Mouse (Mus musculus) v-Abl transformed pro-B cells (cell line): ENCODE results near the gene Vegfa.

Experiments used
- in situ Hi-C, 2 experiments: fragments of 400-800 bp; cut with MboI; formaldehyde crosslinking; loops; one replicate each; pipeline ENCODE4 v1.15.1; 2025; ENCODE audit not compliant: unreplicated experiment in 2 of 2

The Vegfa gene

DNA sequence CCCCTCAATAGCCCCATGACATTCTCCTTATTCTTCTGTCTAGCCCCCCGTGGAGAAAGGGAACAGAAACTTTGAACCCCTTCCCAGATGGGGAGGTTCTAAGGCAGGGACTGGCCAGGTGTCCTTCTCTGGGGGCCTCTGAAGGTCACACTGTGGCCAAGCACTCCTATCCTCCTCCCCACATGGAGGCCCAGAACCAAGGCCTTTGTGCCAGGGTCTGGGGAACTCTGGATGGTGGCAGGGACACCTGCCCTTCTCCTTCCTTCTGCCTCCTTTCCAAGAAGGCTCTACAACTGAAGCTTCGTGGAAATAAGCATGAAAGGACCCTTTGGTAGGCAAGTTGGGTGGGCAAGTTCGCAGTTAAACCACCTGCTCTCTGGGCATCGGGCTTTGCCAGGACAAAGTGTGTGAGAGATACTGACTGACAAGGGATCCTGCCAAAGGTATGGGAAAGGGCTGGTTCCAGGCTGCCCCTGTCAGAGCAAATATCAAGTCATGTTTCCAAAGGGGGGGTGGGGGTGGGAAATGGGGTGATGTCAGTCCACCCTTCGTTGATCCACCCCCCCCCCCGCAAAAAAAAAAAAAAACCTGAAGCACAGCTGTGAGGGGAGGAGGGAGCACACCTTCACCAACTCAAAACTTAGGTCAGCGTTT lies 2.5 kb downstream of the Vegfa start:
- in situ Hi-C loops, result loop anchor here (5.0 to 25.0 kb wide), 3 partner anchors 103 to 467 kb away; partner anchors contain the start of genes Hsp90ab1 (in 1 of the 2), Nfkbie (in 1 of the 2) and Slc35b2 (in 1 of the 2)

DNA sequence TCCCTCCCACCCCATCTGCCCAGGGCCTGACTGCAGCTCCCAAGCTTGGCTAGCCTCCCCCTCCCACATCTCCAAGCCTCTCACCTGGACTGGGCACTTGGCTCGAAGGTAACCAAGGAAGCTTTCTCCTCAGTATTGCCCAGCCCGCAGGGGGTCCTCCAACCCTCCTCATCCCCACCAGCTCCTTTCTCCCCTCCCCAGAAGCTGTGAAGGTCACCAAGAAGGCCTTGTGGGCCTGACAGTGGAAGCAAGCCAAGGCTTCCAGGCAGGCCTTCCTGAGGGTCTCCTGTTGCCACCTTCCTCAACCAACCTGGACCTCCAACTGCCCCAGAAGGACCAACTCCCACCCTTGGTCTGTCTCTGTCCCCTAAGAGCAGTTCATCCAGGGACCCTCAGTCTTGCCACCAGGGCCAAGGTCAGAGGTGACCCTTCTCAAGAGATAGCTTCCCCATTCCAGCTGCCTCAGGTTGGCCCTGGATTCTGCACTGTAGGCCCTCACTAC lies 3.1 kb downstream of the Vegfa start:
- in situ Hi-C loops, result loop anchor here in 1 of 2 experiments (25.0 kb wide), 1 partner anchor 467 kb away; the partner anchor contains the start of genes Hsp90ab1, Nfkbie and Slc35b2

DNA sequence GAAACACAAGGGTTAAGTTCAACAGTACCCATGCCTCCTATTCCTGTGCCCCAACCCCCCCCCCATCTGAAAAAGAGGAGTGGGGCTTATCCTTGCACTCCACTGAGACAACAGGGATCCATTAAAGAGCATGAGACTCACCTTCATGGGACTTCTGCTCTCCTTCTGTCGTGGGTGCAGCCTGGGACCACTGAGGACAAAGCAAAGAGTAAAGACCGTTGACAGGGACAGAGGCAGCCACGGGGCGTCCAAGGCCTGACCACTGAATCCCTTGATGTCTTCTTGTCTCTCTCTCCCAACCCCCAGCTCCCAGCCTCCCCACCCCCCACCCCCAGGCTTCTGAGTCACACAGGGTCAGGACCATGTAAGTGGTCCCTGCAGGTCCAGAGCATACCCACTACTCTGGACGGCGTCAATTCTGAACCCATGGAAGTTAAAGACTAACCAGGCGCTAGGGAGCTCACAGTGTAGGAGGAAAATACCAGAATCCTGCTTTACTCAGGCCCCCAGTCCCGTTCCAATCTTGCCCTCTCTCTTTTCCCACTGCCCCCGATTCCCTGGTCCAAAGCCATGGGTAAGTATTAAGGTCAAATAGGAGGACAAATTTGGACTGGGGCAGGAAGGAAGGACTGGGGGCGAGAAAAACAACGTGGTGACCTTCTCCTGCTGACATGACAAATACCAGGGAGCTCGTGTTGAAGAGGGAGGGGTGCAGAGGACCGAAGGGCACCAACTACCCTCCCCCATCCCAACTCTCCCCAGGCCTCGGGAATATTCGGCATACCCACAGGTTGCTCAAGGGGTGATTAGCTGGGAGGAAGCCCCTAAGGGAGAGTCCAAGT lies 3.7 kb downstream of the Vegfa start:
- in situ Hi-C loops, result loop anchor here in 1 of 2 experiments (25.0 kb wide), 1 partner anchor 466 kb away; the partner anchor contains the start of genes Hsp90ab1, Nfkbie and Slc35b2

DNA sequence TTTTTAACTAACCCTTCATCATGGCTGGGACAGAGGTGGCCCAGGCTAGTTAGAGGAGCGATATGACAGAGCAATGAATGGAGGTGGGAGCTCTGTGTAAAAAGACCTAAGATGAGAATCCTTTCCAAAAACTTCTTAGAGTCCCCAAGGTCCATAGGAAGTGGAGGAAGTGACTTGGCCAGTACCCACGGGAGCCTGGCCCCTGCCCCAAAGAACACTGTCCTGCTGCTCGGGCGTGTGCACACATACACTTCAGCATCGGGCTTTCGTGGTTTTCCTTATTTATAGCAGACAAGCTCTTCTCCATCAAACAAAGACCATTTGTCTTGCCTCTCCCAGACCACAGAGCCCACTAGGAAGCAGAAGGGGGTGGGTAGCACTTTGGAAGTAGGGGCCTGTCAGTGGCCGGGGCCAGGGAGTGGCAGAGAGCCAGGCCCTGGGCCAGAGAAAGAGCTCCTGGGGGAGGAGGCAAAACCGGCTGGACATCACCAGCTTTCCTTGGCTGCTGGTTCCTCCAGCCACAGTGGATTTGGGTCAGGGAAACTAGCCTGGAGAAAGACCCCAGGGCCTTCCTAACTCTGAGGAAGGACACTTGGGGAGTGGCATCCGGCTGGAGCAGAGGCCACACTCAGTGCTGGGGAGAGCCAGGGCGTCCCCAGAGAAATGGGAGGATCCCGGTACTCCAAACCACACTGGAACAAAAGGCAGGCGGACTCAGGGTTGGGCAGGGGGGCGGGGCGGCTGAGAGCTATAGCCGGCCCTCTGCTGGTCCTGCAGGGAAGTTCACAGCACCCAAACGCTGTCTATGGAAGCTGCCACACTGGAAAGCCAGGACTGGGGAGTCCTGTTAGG lies 4.9 kb downstream of the Vegfa start:
- in situ Hi-C loops, result loop anchor here in 1 of 2 experiments (25.0 kb wide), 1 partner anchor 465 kb away; the partner anchor contains the start of genes Hsp90ab1, Nfkbie and Slc35b2

DNA sequence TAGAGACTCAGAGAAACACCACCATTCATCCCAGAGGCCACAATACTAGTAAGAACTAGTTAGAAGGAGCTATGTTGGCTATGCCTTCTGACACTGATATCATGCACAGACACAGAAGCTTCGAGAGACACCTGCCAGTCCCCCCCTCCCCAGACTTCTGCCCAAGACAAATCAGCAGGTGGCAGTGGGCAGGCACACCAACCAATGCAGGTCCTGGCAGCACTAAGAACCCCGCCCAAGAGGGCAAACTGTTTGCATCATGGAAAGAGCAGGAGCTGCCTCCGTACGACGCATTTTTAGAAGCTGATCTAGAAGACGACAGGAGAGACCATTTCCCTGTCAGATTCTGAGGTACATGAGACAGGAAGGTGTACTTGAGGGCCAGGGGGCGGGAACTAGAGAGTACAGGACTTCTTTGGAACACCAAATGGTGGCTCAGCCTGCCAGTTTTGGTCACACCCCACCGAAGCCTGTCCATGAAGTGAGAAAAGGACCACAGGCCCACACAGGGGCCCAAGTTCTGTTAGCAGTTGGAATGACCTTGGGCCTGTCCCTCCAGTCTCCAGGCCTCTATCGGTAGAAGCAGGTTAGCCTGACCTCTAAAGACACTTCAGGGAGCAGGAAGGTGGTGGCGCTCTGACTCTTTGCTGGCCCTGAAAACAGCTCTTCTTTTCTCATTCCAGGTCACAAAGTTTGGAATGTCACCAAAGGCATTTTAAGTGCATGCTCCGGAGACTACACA lies 6.1 kb downstream of the Vegfa start:
- in situ Hi-C loops, result loop anchor here in 1 of 2 experiments (25.0 kb wide), 1 partner anchor 464 kb away; the partner anchor contains the start of genes Hsp90ab1, Nfkbie and Slc35b2

DNA sequence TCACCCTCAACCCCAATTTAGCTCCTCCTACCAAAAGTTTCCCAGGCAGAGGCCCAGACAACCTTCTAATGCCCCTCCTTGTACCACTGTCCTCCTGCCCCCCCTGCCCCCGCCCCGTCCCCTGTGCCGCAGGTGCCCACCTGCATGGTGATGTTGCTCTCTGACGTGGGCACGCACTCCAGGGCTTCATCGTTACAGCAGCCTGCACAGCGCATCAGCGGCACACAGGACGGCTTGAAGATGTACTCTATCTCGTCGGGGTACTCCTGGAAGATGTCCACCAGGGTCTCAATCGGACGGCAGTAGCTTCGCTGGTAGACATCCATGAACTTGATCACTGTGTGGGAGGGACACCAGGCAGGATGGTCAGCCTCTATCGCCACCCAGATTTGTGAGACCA lies 7.0 kb downstream of the Vegfa start:
- in situ Hi-C loops, result loop anchor here in 1 of 2 experiments (25.0 kb wide), 1 partner anchor 463 kb away; the partner anchor contains the start of genes Hsp90ab1, Nfkbie and Slc35b2

DNA sequence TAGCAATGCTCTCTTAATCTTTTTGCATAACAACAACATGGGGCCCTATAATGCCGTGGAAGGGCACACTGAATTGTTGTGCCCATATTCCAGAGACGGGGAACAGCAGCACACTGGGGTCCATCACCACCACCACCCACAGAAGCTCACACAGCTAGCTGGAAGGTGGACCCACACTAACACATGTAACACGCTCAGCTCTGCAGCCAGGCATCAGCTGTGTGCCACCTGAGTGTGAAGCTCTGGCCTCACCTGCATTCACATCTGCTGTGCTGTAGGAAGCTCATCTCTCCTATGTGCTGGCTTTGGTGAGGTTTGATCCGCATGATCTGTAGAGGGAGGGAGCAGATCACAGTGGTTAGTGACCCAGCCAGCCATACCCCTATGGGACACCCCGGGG lies 8.0 kb downstream of the Vegfa start:
- in situ Hi-C loops, result no loop called here

DNA sequence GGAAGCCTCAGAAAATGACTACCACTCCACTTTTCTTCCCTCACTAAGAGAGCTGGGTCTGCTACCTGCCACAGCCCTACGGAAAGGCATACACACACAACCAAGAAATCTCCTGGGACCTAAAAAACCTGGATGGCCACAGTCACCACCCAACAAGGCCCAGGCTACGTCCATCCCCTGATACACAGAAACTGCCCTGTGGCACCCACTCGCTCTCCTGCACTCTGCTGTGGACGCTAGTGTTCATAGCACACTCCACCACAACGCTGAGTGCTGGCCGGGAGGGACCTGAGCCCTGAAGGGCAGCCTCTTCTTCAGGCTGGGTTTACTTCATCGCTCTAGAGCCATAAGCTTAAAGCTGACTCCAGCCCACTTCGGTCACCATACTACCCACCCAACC lies 8.6 kb downstream of the Vegfa start:
- in situ Hi-C loops, result no loop called here

DNA sequence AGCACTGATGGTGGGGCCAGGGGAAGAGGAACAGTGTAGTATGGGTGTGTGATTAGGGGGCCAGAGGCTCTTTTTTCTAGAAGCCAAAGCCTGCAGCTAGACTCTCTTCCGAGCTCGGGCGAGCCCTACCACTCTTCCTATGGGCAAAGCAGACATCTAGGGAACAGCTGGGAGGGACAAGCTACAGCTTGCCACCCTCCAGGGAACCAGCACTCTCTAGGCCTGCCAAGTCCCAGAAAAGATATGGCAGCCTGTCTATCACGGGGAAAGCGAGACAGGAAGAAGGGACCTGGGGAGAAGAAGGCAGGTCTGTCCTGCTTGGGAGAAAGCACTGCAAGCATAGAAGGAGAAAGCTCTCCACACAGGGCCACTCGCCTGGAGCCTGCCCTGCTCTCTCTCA lies 9.2 kb downstream of the Vegfa start:
- in situ Hi-C loops, result no loop called here

DNA sequence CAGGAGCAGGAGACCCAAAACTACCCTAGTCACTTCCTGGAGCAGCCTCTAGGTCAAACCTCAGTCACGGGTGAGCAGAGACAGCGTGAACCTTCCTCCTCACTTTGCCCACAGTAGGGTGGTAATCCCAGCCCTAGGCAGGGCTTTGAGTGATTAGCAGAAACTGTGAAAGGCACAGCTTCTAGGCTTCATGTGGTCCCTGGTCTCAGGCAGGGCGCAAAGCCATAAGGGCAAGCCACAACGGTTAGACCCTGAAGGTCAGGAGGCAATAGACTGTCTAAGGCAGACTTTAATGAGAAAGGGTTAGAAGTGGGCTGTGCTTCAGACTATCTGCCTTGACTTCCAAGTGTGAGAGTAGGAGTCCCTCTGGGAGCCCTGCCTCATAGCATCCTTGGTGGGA lies 9.7 kb downstream of the Vegfa start:
- in situ Hi-C loops, result no loop called here

DNA sequence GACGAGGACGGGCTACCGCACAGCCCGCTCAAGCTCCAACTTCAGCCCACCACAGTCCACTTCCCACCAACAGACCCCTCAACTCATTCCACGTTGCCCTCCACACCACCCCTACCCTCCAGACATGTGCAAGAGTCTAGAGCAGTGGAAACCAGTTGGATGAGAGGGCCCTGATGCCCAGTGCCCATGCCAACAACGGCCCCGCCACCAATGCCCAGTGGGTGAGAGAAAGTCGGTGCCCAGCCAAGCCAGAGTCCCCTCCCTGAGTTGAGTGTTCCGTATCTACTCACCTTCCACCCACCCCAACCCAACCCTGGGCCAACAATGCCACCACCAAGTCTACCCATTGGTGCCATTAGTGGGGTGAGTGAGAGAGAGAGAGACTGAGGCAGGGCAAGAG lies 10.4 kb downstream of the Vegfa start:
- in situ Hi-C loops, result no loop called here

DNA sequence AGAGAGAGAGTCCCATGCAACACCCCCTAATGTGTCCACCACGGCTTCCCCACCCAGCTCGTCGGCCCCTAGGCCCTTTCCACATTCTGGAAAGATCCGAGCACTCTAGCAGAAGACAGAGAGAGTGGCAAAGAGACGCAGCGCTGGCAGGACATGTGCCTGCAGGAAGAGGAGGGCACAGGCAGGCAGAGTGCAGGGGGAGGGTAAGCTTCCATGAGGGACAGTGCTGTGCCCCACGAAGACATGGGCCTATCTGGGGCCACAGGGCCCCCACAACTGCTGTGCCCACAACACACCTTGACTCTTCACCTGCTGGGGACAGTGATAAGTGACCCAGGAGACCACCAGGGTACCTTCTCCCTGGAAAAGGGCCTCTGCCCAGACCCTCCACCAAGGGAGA lies 11.0 kb downstream of the Vegfa start:
- in situ Hi-C loops, result no loop called here

DNA sequence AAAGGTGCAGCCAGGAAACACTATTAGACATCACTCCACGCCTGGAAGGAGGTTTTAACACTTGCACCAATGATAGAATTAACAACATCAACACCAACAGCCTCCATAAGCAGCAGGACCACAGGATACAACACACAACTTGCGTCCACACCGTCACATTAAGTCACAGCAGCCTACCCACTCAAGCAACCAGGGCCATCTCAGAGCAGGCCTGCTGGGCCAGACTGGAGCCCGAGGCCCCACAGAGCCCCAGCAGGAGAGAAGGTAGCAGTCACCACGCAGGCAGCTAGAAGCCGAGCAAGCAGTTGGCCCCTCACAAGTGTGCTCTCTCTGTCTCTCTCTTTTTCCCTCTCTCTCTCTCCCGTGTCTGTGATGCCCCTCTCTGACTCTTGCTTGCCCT lies 11.6 kb downstream of the Vegfa start:
- in situ Hi-C loops, result no loop called here

DNA sequence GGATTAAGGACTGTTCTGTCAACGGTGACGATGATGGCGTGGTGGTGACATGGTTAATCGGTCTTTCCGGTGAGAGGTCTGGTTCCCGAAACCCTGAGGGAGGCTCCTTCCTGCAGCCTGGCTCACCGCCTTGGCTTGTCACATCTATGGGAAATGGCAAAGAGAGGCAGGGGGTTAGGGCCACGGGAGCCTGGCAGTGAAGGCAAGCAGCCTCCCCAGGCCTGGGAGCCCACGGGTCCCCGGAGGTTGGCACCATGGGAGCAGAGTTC lies 13.5 kb downstream of the Vegfa start:
- in situ Hi-C loops, result no loop called here

DNA sequence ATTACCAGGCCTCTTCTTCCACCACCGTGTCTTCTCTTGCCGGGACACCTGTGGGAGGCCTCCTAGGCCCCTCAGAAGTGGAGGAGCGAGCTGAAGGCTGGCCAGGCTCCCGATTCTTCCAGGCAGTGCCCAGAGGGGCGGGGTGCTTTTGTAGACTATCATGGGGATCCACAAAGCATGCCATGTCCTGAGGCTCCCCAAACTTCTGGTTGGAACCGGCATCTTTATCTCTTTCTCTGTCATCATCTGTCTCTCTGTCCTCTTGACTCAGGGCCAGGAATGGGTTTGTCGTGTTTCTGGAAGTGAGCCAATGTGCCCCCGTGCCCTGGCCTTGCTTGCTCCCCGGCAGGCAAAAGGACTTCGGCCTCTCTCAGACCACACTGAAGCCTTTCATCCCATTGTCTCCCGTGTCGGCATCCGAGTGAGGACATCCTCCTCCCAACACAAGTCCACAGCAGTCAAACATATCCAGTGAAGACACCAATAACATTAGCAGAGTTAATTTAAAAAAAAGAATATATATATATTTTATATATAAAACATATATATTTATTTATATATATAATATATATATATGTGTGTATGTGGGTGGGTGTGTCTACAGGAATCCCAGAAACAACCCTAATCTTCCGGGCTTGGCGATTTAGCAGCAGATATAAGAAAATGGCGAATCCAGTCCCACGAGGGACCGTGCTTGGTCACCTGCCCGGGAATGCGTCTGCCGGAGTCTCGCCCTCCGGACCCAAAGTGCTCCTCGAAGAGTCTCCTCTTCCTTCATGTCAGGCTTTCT lies 14.0 kb downstream of the Vegfa start:
- in situ Hi-C loops, result no loop called here

DNA sequence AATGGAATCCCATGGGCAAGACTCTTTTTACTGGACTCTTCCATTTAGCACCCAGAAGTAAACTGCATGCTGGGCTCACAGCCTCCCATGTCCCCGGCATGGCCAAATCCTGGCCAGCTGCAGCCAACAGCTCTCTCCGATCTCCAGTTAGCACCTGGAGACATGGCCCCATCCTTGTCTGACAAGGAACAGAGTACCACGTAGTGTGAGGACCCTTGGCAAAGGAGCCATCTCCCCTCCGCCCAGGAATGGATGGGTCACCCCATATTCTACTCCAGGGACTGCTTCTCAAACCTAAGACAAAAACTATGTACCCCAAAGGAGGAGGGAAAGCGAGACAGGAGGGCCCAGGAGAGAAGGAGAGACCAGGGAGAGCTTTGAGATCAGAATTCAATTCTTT lies 15.6 kb downstream of the Vegfa start:
- in situ Hi-C loops, result no loop called here

DNA sequence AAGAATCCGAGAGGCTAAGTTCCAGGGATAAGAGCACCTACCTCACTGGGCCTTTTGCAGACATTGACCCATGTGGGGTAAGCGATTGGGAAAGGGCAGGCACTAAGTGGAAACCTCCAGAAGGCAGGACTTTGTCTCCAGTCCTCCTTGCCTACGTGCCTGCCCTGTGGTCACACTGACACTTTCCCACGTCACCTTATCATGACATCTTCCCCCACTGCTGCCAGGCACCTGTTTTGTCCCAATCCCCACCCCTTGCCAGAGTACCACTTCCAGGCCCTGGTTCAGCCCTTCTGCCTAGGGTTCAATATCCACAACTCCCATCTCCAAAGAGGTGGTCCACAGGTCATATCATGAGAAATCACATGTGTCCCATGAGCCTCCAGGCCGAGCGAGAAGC lies 16.2 kb downstream of the Vegfa start:
- in situ Hi-C loops, result no loop called here

DNA sequence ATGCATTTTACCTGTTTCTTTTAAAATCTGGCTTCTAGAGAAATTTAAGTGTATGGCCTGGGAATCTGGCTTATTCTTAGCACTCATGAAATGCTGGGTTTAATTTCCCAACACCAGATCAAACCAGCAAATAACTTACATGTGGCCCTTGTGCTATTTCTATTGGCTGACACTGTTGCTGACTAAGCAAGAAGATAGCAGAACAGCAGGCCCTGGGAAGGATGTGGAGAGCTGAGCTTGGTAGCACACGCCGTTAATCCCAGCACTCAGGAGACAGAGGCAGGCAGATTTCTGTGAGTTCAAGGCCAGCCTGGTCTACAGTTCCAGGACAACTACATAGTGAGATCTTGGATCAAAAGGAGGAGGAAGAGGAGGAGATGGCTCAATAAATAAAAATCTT lies 17.2 kb downstream of the Vegfa start:
- in situ Hi-C loops, result no loop called here

DNA sequence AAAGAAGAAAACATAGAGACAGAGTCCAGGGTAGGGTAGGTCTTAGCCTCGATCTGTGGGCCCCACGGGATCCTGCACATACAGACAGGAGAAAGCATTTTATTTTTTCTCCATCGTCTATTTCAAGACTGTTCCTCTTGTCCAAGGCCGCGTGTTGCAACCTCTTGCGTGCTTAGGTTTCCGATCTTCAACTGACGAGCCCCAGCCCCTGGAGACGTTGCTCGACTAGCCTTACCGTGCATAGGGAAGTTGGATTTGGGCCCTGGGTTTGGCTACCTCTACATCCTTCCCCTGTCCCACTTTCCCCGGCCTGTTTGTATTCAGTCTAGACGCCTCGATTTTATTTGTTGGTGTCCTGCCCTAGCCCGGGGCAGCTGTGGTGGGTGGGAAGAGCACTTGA lies 18.6 kb downstream of the Vegfa start:
- in situ Hi-C loops, result no loop called here
